Mouse (Mus musculus) CH12.LX (cell line): ENCODE measurements around the gene Cxcr5. TPM values are rescaled to one million over a fixed set of nuclear protein-coding genes. Genes with fewer than 3 reads are reported as not detected.

ENCODE experiments used
- DNase-seq: peaks from one replicate; pipeline ENCODE4 v3.0.0-alpha.2; 2013; ENCODE audit errors: extremely low read depth
- H3K27ac ChIP-seq: 2 replicates; pipeline ENCODE4 v1.5.1; 2012; ENCODE audit warnings: low read depth, mild to moderate bottlenecking, control low read depth, moderate library complexity; ENCODE audit not compliant: insufficient read depth
- H3K27me3 ChIP-seq: replicated peaks from 2 replicates; pipeline ENCODE3; 2012; ENCODE audit warnings: inconsistent platforms
- H3K36me3 ChIP-seq, 2 experiments: replicated peaks in 1 of 2; 2 replicates each; pipeline versions ENCODE3 to v1.6.1; 2012; ENCODE audit warnings: inconsistent platforms in 1 of 2, low read length in 1 of 2, mild to moderate bottlenecking in 1 of 2, mixed read lengths in 1 of 2, moderate library complexity in 1 of 2; ENCODE audit not compliant: control insufficient read depth in 1 of 2, insufficient read depth in 1 of 2
- H3K4me1 ChIP-seq, 2 experiments: 2 replicates each; pipeline ENCODE4 v1.6.1; 2012; ENCODE audit warnings: inconsistent platforms in 1 of 2, moderate library complexity in 1 of 2; ENCODE audit not compliant: insufficient read depth in 2 of 2, control insufficient read depth in 1 of 2
- H3K4me2 ChIP-seq: 2 replicates; pipeline ENCODE4 v1.6.1; 2012; ENCODE audit warnings: low read depth, mild to moderate bottlenecking, control low read depth; ENCODE audit not compliant: poor library complexity, insufficient read depth, severe bottlenecking
- H3K4me3 ChIP-seq, 3 experiments: fragments of 150-350 bp in 1 of 3; sonication (generic) in 1 of 3; replicated peaks in 1 of 3; 2 replicates each; pipeline versions ENCODE3 to v1.5.1; 2011 to 2012; ENCODE audit warnings: low read depth in 2 of 3, low read length in 2 of 3, mild to moderate bottlenecking in 2 of 3, moderate library complexity in 2 of 3, control low read depth in 1 of 3, improper control_type of control experiment in 1 of 3, inconsistent platforms in 1 of 3, mixed read lengths in 1 of 3; ENCODE audit not compliant: poor library complexity in 1 of 3
- H3K79me2 ChIP-seq: replicated peaks from 2 replicates; pipeline ENCODE4 v1.6.1; 2012; ENCODE audit warnings: mild to moderate bottlenecking, moderate library complexity; ENCODE audit not compliant: control insufficient read depth, poor library complexity, insufficient read depth, severe bottlenecking; ENCODE audit errors: extremely low read depth
- H3K9ac ChIP-seq: 2 replicates; pipeline ENCODE4 v1.6.1; 2012; ENCODE audit warnings: low read depth, mild to moderate bottlenecking, control low read depth, moderate library complexity; ENCODE audit not compliant: insufficient read depth
- H3K9me3 ChIP-seq: replicated peaks from 2 replicates; pipeline ENCODE3; 2012; ENCODE audit warnings: low read length, inconsistent platforms, mixed read lengths
- CHD1 ChIP-seq: IDR thresholded peaks from 2 replicates; pipeline ENCODE4 v1.6.1; 2012; ENCODE audit warnings: low read depth, low read length, improper control_type of control experiment, inconsistent platforms
- CHD2 ChIP-seq: IDR thresholded peaks from 2 replicates; pipeline ENCODE4 v1.6.1; 2011; ENCODE audit warnings: low read length, improper control_type of control experiment
- CTCF ChIP-seq, 2 experiments: IDR thresholded peaks in 1 of 2; conservative IDR thresholded peaks in 1 of 2; 2 replicates each; pipeline ENCODE4 v1.5.1; 2011 to 2012; ENCODE audit warnings: low read depth in 2 of 2, low read length in 2 of 2, improper control_type of control experiment in 1 of 2, inconsistent platforms in 1 of 2, mild to moderate bottlenecking in 1 of 2, moderate library complexity in 1 of 2
- E2F4 ChIP-seq: IDR thresholded peaks from 2 replicates; pipeline ENCODE4 v1.6.1; 2011; ENCODE audit warnings: low read depth, low read length, improper control_type of control experiment; ENCODE audit not compliant: insufficient replicate concordance
- KAT2A ChIP-seq: IDR thresholded peaks from 2 replicates; pipeline ENCODE4 v1.6.1; 2012; ENCODE audit warnings: low read length, improper control_type of control experiment, inconsistent platforms; ENCODE audit not compliant: insufficient replicate concordance
- MAZ ChIP-seq: IDR thresholded peaks from 2 replicates; pipeline ENCODE4 v1.6.1; 2012; ENCODE audit warnings: low read depth, mild to moderate bottlenecking, inconsistent platforms, low read length, improper control_type of control experiment, moderate library complexity
- NRF1 ChIP-seq: IDR thresholded peaks from 2 replicates; pipeline ENCODE4 v1.6.1; 2014; ENCODE audit warnings: low read depth, mild to moderate bottlenecking, inconsistent platforms, low read length, improper control_type of control experiment, moderate library complexity
- POLR2AphosphoS2 ChIP-seq: IDR thresholded peaks from 2 replicates; pipeline ENCODE4 v1.6.1; 2011; ENCODE audit warnings: low read depth, low read length, improper control_type of control experiment
- RAD21 ChIP-seq: IDR thresholded peaks from 2 replicates; pipeline ENCODE4 v1.6.1; 2011; ENCODE audit warnings: low read depth, mild to moderate bottlenecking, low read length, improper control_type of control experiment, moderate library complexity
- RCOR1 ChIP-seq: conservative IDR thresholded peaks from 2 replicates; pipeline ENCODE4 v1.6.1; 2012; ENCODE audit warnings: low read depth, mild to moderate bottlenecking, inconsistent platforms, low read length, improper control_type of control experiment
- SMC3 ChIP-seq: IDR thresholded peaks from 2 replicates; pipeline ENCODE4 v1.6.1; 2011; ENCODE audit warnings: low read depth, low read length, improper control_type of control experiment
- TBP ChIP-seq: conservative IDR thresholded peaks from 2 replicates; pipeline ENCODE4 v1.6.1; 2011; ENCODE audit warnings: low read depth, low read length, improper control_type of control experiment
- TCF12 ChIP-seq: IDR thresholded peaks from 2 replicates; pipeline ENCODE4 v1.6.1; 2014; ENCODE audit warnings: low read depth, mild to moderate bottlenecking, inconsistent platforms, low read length, improper control_type of control experiment
- USF1 ChIP-seq: IDR thresholded peaks from 2 replicates; pipeline ENCODE4 v1.6.1; 2014; ENCODE audit warnings: low read depth, mild to moderate bottlenecking, inconsistent platforms, low read length, improper control_type of control experiment
- USF2 ChIP-seq: conservative IDR thresholded peaks from 2 replicates; pipeline ENCODE4 v1.6.1; 2011; ENCODE audit warnings: low read depth, low read length, improper control_type of control experiment
- dilution Hi-C: fragments of 300-500 bp; cut with MboI; formaldehyde crosslinking; loops from 2 replicates; pipeline ENCODE4 v1.14.3; 2020; ENCODE audit warnings: low sequenced_read_pairs; ENCODE audit not compliant: extremely low pct_unique_long_range_greater_than_20kb, extremely low pct_ligation_motif_present
- in situ Hi-C: fragments of 300-500 bp; cut with MboI; formaldehyde crosslinking; loops from 3 replicates; pipeline ENCODE4 v1.14.3; 2019; ENCODE audit warnings: low sequenced_read_pairs, low pct_ligation_motif_present, low pct_unique_long_range_greater_than_20kb, mixed read lengths
- polyA plus RNA-seq: library from polyadenylated mRNA; unstranded; fragments of >175 nt; gene quantifications from 2 replicates; pipeline ENCODE4 v1.2.1, GENCODE M21; 2012; ENCODE audit warnings: low read depth; ENCODE audit not compliant: insufficient read length
- total RNA-seq, 2 experiments: library from RNA; depleted of rRNA; stranded (reverse); fragments of 300-350 nt in 1 of 2; fragments of >200 nt in 1 of 2; gene quantifications; 2 replicates each; pipeline ENCODE4 v1.2.3; 2012 to 2014

Gene Cxcr5
- total and polyA plus RNA-seq, 3 experiments: 30.2 to 93.4 (median 70.5) TPM

- Histone ChIP-seq H3K9ac (no peak overlapping the region), H3K4me2 (no peak overlapping the region), H3K27ac (no peak overlapping the region)
- no peak for DNase-seq
- peak in 1 of 2 experiments; percentile 36; a peak in 2 of 4 replicates for TF ChIP-seq CTCF (conservative IDR thresholded peaks at IDR 0.05 in 1 of 2, IDR thresholded peaks at IDR 0.05 in 1 of 2; ENCODE audit: low read depth in 2 of 2, low read length in 2 of 2)
- TF ChIP-seq NRF1: no peak
- no peak for TF ChIP-seq MAZ
- TF ChIP-seq E2F4: no peak
- TF ChIP-seq, all 38 proteins: peak for 1
- Histone ChIP-seq H3K79me2 (no peaks in the 10 kb centered on the region), H3K4me3 (no peak overlapping the region), H3K4me1 (peaks cover 0 to 31% of the 10 kb centered on the region in 2 experiments; a peak in 2 of 4 replicates), H3K9me3 (no peaks in the 10 kb centered on the region), H3K36me3 (no peaks in the 10 kb centered on the region), H3K27me3 (peaks cover 7% of the 10 kb centered on the region)
- dilution Hi-C loops (no loop called here), in situ Hi-C loops (no loop called here)
These were observed 85.7 kb downstream of the Cxcr5 start for GRCm38 (mm10) chr9:44475936-44476335.

GRCm38 (mm10) chr9:44474327-44474726, 87.3 kb downstream of the Cxcr5 start:
- Histone ChIP-seq H3K4me3 (no peak overlapping the region), H3K4me1 (peaks cover 0 to 15% of the 10 kb centered on the region in 2 experiments; a peak in 2 of 4 replicates), H3K79me2 (no peaks in the 10 kb centered on the region), H3K27me3 (peaks cover 12% of the 10 kb centered on the region), H3K4me2 (no peak overlapping the region), H3K9ac (no peak overlapping the region), H3K36me3 (no peaks in the 10 kb centered on the region), H3K27ac (no peak overlapping the region), H3K9me3 (no peaks in the 10 kb centered on the region)
- no peak for DNase-seq
- no peak for TF ChIP-seq CHD2
- TF ChIP-seq E2F4: no peak
- no peak for TF ChIP-seq USF2
- TF ChIP-seq TCF12: no peak
- TF ChIP-seq KAT2A: no peak
- no peak for TF ChIP-seq POLR2AphosphoS2
- no peak for TF ChIP-seq MAZ
- no peak for TF ChIP-seq CHD1
- no peak for TF ChIP-seq TBP
- TF ChIP-seq USF1: no peak
- in situ Hi-C loops (no loop called here), dilution Hi-C loops (no loop called here)

GRCm38 (mm10) chr9:44473184-44473583, 88.5 kb downstream of the Cxcr5 start:
- Histone ChIP-seq H3K27ac (no peak overlapping the region), H3K9ac (no peak overlapping the region), H3K4me3 (no peak overlapping the region), H3K4me1 (peaks cover 0 to 12% of the 10 kb centered on the region in 2 experiments; a peak in 3 of 4 replicates), H3K9me3 (no peaks in the 10 kb centered on the region), H3K27me3 (peaks cover 23% of the 10 kb centered on the region), H3K4me2 (no peak overlapping the region), H3K36me3 (no peaks in the 10 kb centered on the region), H3K79me2 (no peaks in the 10 kb centered on the region)
- TF ChIP-seq CTCF (conservative IDR thresholded peaks at IDR 0.05 in 1 of 2, IDR thresholded peaks at IDR 0.05 in 1 of 2; ENCODE audit: low read depth in 2 of 2, low read length in 2 of 2) (peak in 1 of 2 experiments; percentile 40; a peak in 2 of 4 replicates), SMC3 (peak; percentile 24), RAD21 (peak; percentile 9), RCOR1 (no peak)
- in situ Hi-C loops (no loop called here), dilution Hi-C loops (no loop called here)
- no peak for DNase-seq
